Mouse (Mus musculus) neural tube, embryonic 13.5 days (tissue): ENCODE measurements around the gene Pih1d1. TPM values are rescaled to one million over a fixed set of nuclear protein-coding genes. Genes with fewer than 3 reads are reported as not detected.
"Not testable (repeated sequence)": the region's sequence is repeated elsewhere in the genome, so short reads cannot be mapped to it uniquely, and the experiment has no call there.

Experiments
- ATAC-seq: fragments of 200-750 bp; cut with Nextera tagmentation; 2 replicates; pipeline ENCODE4 v1.8.0; 2017; ENCODE audit warnings: low read depth, mild to moderate bottlenecking, moderate TSS enrichment, moderate library complexity
- H3K27ac ChIP-seq: fragments of 300-500 bp; sonication (generic); replicated peaks from 2 replicates; pipeline ENCODE4 v1.5.1; 2015; ENCODE audit warnings: moderate library complexity, mild to moderate bottlenecking, inconsistent platforms
- H3K27me3 ChIP-seq: fragments of 300-500 bp; sonication (generic); 2 replicates; pipeline ENCODE4 v1.6.1; 2015; ENCODE audit warnings: mild to moderate bottlenecking, inconsistent platforms
- H3K36me3 ChIP-seq: fragments of 300-500 bp; sonication (generic); 2 replicates; pipeline ENCODE4 v1.6.1; 2015; ENCODE audit warnings: mild to moderate bottlenecking, inconsistent platforms
- H3K4me1 ChIP-seq: fragments of 300-500 bp; sonication (generic); replicated peaks from 2 replicates; pipeline ENCODE4 v1.6.1; 2015; ENCODE audit warnings: inconsistent platforms
- H3K4me2 ChIP-seq: fragments of 300-500 bp; sonication (generic); 2 replicates; pipeline ENCODE4 v1.6.1; 2015; ENCODE audit warnings: inconsistent platforms, mild to moderate bottlenecking, moderate library complexity
- H3K4me3 ChIP-seq: fragments of 300-500 bp; sonication (generic); 2 replicates; pipeline ENCODE4 v1.5.1; 2015; ENCODE audit warnings: mild to moderate bottlenecking, inconsistent platforms
- H3K9ac ChIP-seq: fragments of 300-500 bp; sonication (generic); 2 replicates; pipeline ENCODE4 v1.6.1; 2015; ENCODE audit warnings: moderate library complexity, mild to moderate bottlenecking, inconsistent platforms
- H3K9me3 ChIP-seq: fragments of 300-500 bp; sonication (generic); 2 replicates; pipeline ENCODE4 v1.6.1; 2016; ENCODE audit warnings: inconsistent platforms
- WGBS: fragments of 180-500 bp; shearing (Covaris S2); methylation state at CpG from one replicate; pipeline ENCODE4 v1.1.7; 2015; 5-methylcytosine and 5-hydroxymethylcytosine counted together
- polyA plus RNA-seq: library from polyadenylated mRNA; unstranded; fragments of >200 nt; fragmentation: Nextera tagmentation; extraction: Ambion mirVana; gene quantifications from 2 replicates; pipeline ENCODE4 v1.2.1, GENCODE M21; 2015

The Pih1d1 gene
- polyA plus RNA-seq, 1 experiment from 2014 or later = 91.9 TPM

DNA sequence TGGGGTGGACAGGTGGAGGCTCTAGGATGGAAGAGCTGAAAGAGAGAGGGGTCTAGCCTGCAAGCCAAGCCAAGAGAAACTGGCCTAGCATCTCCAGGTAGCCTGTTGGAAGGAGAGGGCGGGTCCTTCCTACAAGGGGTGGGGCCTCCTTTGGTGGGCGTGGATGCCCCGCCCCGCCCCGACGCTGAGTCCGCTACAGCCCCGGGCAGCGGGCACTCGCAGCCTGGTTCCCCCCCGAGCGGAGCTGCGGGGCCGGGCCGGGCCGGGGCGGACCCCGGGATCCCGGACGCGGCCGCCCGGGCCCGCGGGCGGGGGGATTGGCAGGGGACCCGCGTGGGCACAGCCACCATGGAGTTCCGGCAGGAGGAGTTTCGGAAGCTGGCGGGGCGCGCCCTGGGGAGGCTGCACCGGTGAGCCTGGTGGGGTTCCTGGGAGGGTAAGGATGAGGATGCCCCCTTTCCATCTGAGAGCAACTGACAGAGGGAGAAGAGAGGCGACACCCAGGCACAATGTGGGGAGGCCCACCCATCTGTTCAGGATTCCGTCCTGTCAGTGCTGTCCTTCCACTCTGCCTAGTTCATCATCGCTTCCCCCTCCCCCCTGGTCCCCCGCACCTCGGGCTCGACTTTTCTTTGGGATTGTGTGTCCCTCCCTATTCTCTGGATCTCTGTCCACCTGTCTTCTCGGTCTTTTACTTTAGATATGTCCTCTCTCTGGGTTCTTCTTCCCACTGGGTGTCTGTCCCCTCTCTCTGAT, 9.8 kb downstream of the Pih1d1 start, which contains the start of gene Slc17a7:
Slc17a7 (plus strand) TSS at position 215 of the 756 bp plus-strand sequence.
- 2% methylated on average over 41 of the region's 41 CpGs for whole genome bisulfite sequencing
- no peak within 1 kb of the TSS for H3K27ac ChIP-seq
- peak within 1 kb of the TSS; percentile 37 for H3K4me3 ChIP-seq
- H3K27me3 ChIP-seq = peaks cover 66% of the 10 kb centered on the region
- peaks cover 21% of the 10 kb centered on the region for H3K36me3 ChIP-seq
- H3K9ac ChIP-seq = peak within 1 kb of the TSS; percentile 62
- no peak for ATAC-seq
- H3K4me1 ChIP-seq = peaks cover 35% of the 10 kb centered on the region
- H3K9me3 ChIP-seq = no peaks in the 10 kb centered on the region
- H3K4me2 ChIP-seq = peak within 1 kb of the TSS; percentile 67

DNA sequence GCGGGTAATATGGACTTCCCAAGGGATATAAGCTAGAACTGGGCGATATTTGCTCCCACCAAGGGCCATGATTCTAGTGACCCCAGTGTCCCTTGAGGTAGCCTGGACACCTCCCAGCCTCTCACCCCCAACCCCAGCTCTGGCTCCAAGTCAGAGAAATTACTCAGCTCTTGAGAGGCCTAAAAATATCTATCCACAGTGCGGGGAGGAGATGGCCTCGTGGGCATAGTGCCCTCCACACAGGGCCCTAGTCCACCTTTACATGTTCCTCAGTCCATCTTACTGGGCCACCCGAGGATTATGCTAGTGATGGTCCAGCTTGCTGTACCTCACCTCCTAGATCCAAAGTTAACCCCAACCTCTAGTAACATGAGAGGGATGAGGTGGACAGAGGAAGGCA, 10.7 kb downstream of the Pih1d1 start:
- ATAC-seq = no peak
- H3K4me1 ChIP-seq = peaks cover 35% of the 10 kb centered on the region
- H3K27me3 ChIP-seq = peaks cover 75% of the 10 kb centered on the region
- H3K9me3 ChIP-seq = no peaks in the 10 kb centered on the region
- no peak overlapping the region for H3K27ac ChIP-seq
- 59% methylated on average over 5 of the region's 5 CpGs for WGBS
- H3K4me3 ChIP-seq = no peak overlapping the region
- no peak overlapping the region for H3K4me2 ChIP-seq
- no peak overlapping the region for H3K9ac ChIP-seq
- peaks cover 12% of the 10 kb centered on the region for H3K36me3 ChIP-seq

DNA sequence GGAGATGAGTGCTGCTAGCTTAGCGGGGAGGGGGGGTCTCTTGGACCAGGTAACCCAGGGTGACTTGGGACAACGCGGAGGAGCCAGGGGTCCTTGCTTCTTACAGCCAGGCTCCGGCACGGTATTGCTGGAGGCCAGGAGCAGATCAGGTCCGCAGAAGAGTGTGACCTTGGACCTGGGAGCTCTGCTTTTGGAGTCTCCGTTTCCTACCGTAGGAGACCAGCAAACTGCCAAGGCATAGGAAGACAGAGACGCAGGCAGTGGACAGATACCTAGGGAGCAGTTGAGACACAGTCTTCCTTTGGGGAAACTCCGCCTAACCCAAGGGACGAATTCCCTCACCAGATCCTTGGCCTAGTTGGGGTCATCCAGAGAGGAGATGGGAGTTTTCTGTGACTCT, 11.6 kb downstream of the Pih1d1 start:
- no peak for ATAC-seq
- Histone ChIP-seq H3K4me1 (peaks cover 35% of the 10 kb centered on the region), H3K27ac (no peak overlapping the region), H3K36me3 (0 out of 2 replicates have a peak, but pooled peaks cover 3% of the 10 kb centered on the region), H3K4me2 (no peak overlapping the region), H3K9ac (no peak overlapping the region), H3K27me3 (peaks cover 84% of the 10 kb centered on the region), H3K4me3 (no peak overlapping the region), H3K9me3 (no peaks in the 10 kb centered on the region)
- WGBS = 42% methylated on average over 11 of the region's 11 CpGs

DNA sequence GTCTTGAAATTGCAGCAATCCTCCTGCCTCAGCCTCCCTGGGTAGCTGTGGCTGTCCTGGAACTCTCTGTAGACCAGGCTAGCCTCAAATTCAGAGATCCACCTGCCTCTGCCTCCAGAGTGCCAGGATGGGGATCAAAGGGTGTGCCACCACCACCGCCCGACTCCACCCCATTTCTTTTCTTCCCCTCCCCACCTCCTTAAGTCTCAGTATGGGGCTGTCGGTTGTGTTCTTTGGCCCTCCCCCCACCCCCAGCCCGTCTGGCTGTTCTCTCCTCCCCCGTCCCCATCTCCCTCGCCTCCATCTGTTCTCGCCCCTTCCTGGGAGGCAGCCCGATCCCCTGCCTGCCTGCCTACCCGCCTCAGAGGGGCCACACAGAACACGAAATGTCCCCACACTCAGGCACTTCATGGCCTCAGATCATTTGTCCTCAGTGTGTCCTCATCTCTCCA, 12.9 kb downstream of the Pih1d1 start:
- no peak overlapping the region for H3K27ac ChIP-seq
- H3K36me3 ChIP-seq = no peaks in the 10 kb centered on the region
- no peak overlapping the region for H3K4me3 ChIP-seq
- no peaks in the 10 kb centered on the region for H3K9me3 ChIP-seq
- no peak for ATAC-seq
- H3K4me1 ChIP-seq = peaks cover 32% of the 10 kb centered on the region
- peaks cover 96% of the 10 kb centered on the region for H3K27me3 ChIP-seq
- 28% methylated on average over 9 of the region's 10 CpGs for WGBS
- no peak overlapping the region for H3K4me2 ChIP-seq
- H3K9ac ChIP-seq = no peak overlapping the region

DNA sequence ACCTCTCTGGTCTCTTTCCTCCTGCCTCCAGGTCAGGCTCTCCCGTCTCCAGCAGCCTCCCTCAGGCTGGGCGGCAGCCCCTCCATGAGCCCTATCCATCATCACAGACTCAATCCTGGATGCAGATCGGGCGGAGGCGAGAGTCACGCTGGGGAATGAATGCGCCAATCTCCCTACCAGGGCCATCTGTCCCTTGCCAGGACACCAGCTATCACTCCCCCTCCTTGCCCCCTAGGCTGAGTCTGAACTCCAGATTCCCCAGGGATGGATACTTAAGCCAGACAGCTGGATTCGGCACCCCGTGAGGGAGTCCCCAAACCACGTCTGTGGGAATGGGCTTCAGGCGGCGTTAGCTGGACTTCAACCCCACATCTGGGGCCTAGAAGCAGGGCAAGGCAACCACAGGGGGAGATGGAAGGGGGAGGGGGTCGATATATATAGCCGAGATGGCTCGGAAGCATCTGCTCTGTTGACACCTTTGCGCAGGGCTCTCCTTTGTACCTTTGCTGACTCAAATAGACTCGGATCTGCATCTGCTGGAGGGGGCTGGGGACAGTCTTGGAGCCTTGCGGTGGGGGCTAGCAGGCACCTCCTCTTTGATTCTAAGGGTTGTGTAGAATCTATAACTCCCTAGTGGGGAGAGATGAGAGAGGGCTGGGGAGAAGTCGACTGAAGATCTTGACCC, 13.8 kb downstream of the Pih1d1 start:
- Histone ChIP-seq H3K27me3 (peaks cover 100% of the 10 kb centered on the region), H3K9ac (no peak overlapping the region), H3K27ac (no peak overlapping the region), H3K36me3 (no peaks in the 10 kb centered on the region), H3K4me2 (peak overlapping the region; percentile 18; the same call in 1 of the 2 replicates), H3K4me1 (peaks cover 24% of the 10 kb centered on the region), H3K9me3 (no peaks in the 10 kb centered on the region), H3K4me3 (no peak overlapping the region)
- no peak for ATAC-seq
- 3% methylated on average over 19 of the region's 19 CpGs for WGBS

DNA sequence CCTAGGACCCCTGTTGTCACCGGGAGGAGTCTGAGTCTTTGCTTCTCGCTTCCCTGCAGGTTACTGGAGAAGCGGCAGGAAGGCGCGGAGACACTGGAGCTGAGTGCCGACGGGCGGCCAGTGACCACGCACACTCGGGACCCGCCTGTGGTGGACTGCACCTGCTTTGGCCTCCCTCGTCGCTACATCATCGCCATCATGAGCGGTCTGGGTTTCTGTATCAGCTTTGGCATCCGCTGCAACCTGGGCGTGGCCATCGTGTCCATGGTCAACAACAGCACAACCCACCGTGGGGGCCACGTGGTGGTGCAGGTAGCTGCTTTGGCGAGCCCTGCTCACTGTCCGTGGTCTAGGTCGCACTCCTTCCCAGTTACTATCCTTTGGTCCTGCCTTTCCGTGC, 14.6 kb downstream of the Pih1d1 start:
- Histone ChIP-seq H3K4me1 (peaks cover 23% of the 10 kb centered on the region), H3K4me3 (0 out of 2 replicates have a peak overlapping the region, but pooled peaks have one; percentile 3), H3K9ac (no peak overlapping the region), H3K9me3 (no peaks in the 10 kb centered on the region), H3K27me3 (peaks cover 97% of the 10 kb centered on the region), H3K27ac (no peak overlapping the region), H3K4me2 (peak overlapping the region; percentile 29), H3K36me3 (no peaks in the 10 kb centered on the region)
- WGBS = 4% methylated on average over 24 of the region's 24 CpGs
- ATAC-seq = no peak

DNA sequence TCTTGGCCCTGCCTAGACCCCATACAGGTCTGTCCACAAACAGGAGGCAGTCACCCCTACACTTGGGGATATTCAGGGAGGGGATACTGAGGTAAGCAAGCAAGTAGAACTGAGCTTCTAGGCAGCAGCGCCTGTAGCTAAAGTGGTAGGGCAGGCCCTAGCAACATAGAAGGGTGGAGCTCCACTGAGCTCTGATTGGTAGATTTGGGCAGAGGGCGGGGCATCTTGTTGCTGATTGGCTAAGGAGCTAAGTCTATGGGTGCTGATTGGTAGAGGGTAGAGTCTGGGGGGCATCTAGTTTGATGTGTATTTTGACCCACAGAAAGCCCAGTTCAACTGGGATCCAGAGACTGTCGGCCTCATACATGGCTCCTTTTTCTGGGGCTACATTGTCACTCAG, 15.4 kb downstream of the Pih1d1 start:
- H3K4me2 ChIP-seq = no peak overlapping the region
- 89% methylated on average over 3 of the region's 3 CpGs for WGBS
- no peaks in the 10 kb centered on the region for H3K9me3 ChIP-seq
- no peaks in the 10 kb centered on the region for H3K36me3 ChIP-seq
- ATAC-seq = no peak
- H3K27me3 ChIP-seq = peaks cover 96% of the 10 kb centered on the region
- peaks cover 15% of the 10 kb centered on the region for H3K4me1 ChIP-seq
- no peak overlapping the region for H3K27ac ChIP-seq
- H3K4me3 ChIP-seq = no peak overlapping the region
- no peak overlapping the region for H3K9ac ChIP-seq

DNA sequence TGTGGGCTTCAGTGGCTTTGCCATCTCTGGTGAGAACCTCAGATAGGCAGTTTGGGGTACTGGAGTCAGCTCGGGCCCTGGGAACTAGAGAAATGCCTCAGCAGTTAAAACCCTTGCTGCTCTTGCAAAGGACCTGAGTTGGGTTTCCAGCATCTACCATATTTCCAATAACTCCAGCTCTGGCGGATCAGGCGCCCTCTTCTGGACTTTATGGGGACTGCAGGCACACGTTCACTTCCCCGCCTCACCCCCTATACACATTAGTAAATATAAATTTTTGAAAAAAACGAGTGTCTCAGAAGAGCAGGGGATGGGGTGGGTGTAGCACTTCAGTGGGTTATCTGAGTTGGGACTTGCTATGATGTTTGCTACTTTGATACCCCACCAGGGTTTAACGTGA, 18.9 kb downstream of the Pih1d1 start:
- WGBS = 52% methylated on average over 7 of the region's 7 CpGs
- H3K4me1 ChIP-seq = peaks cover 23% of the 10 kb centered on the region
- H3K36me3 ChIP-seq = no peaks in the 10 kb centered on the region
- no peak overlapping the region for H3K4me2 ChIP-seq
- ATAC-seq = no peak
- no peak overlapping the region for H3K4me3 ChIP-seq
- no peaks in the 10 kb centered on the region for H3K9me3 ChIP-seq
- peaks cover 96% of the 10 kb centered on the region for H3K27me3 ChIP-seq
- H3K9ac ChIP-seq = no peak overlapping the region
- H3K27ac ChIP-seq = no peak overlapping the region

DNA sequence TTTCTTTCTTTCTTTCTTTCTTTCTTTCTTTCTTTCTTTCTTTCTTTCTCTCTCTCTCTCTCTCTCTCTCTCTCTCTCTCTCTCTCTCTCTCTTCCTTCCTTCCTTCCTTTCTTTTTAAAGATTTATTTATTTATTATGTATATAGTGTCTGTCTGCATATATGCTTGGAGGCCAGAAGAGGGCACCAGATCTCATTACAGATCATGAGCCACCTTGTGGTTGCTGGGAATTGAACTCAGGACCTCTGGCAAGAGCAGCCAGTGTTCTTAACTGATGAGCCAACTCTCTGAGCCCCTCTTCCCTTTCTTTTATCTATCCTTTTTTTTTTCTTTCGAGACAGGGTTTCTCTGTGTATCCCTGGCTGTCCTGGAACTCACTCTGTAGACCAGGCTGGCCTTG, 19.7 kb downstream of the Pih1d1 start:
- peaks cover 96% of the 10 kb centered on the region for H3K27me3 ChIP-seq
- H3K9ac ChIP-seq, ATAC-seq, H3K4me2 ChIP-seq, H3K36me3 ChIP-seq, H3K4me3 ChIP-seq, H3K27ac ChIP-seq, H3K9me3 ChIP-seq: not testable (repeated sequence)
- WGBS = 50% methylated on average over 1 of the region's 1 CpGs
- H3K4me1 ChIP-seq = peaks cover 15% of the 10 kb centered on the region

DNA sequence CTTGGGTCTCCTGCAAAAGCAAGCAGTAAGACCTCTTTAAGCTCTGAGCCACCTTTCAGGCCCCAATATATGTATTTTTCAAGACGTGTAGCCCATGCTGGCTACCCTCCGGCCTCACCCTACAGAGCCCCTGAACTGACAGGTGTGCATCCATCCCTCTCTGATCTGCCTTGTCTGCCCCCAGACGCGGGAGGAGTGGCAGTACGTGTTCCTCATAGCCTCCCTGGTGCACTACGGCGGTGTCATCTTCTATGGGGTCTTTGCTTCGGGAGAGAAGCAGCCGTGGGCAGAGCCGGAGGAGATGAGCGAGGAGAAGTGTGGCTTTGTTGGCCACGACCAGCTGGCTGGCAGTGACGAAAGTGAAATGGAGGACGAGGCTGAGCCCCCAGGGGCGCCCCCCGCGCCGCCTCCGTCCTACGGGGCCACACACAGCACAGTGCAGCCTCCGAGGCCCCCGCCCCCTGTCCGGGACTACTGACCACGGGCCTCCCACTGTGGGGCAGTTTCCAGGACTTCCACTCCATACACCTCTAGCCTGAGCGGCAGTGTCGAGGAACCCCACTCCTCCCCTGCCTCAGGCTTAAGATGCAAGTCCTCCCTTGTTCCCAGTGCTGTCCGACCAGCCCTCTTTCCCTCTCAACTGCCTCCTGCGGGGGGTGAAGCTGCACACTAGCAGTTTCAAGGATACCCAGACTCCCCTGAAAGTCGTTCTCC, 20.6 kb downstream of the Pih1d1 start:
- WGBS = 4% methylated on average over 29 of the region's 29 CpGs
- H3K4me3 ChIP-seq = no peak overlapping the region
- no peaks in the 10 kb centered on the region for H3K36me3 ChIP-seq
- no peak overlapping the region for H3K9ac ChIP-seq
- H3K4me1 ChIP-seq = peaks cover 14% of the 10 kb centered on the region
- ATAC-seq = peak; percentile 62; the same call in 1 of the 2 replicates
- H3K27me3 ChIP-seq = peaks cover 96% of the 10 kb centered on the region
- H3K9me3 ChIP-seq = no peaks in the 10 kb centered on the region
- H3K27ac ChIP-seq = no peak overlapping the region
- peak overlapping the region; percentile 13; the same call in 1 of the 2 replicates for H3K4me2 ChIP-seq

DNA sequence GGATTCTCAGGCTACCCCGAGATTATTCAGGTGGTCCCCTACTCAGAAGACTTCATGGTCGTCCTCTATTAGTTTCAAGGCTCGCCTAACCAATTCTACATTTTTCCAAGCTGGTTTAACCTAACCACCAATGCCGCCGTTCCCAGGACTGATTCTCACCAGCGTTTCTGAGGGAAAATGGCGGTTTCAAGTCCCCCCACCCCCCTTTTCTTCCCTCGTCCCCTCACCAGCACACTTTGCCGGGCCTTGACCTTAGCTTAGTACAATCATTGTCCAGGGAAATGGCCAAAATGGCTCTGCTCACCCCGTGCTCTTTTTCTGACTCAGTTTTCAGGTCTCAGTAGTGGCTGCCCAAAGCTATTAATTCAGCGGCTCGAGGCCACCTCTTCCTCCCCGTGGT, 21.3 kb downstream of the Pih1d1 start:
- H3K36me3 ChIP-seq = no peaks in the 10 kb centered on the region
- H3K4me2 ChIP-seq = no peak overlapping the region
- 2% methylated on average over 12 of the region's 13 CpGs for WGBS
- ATAC-seq = no peak
- no peaks in the 10 kb centered on the region for H3K9me3 ChIP-seq
- H3K4me3 ChIP-seq = no peak overlapping the region
- no peak overlapping the region for H3K9ac ChIP-seq
- peaks cover 96% of the 10 kb centered on the region for H3K27me3 ChIP-seq
- peaks cover 14% of the 10 kb centered on the region for H3K4me1 ChIP-seq
- H3K27ac ChIP-seq = no peak overlapping the region

DNA sequence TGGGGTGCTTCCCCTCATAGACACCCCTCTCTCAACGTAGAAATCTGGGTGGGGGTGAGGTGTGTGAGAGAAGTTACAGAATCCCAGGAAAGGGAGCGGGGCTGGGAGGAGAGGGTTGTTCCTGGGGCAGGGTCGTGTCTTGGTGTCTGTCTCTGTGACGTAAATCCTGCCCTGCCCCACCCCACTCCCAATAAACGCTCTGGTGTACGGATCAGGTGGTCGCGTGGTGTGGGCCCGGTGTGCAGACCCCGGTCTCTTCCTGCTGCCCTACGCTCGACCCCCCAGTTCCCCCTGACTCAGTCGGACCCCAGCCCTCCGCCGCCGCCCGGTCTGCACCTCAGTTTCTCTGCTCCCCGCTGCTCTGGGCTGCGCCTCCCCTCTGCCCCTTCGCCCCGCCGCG, 21.8 kb downstream of the Pih1d1 start:
- Histone ChIP-seq H3K4me1 (peaks cover 15% of the 10 kb centered on the region), H3K9me3 (no peaks in the 10 kb centered on the region), H3K27me3 (peaks cover 96% of the 10 kb centered on the region), H3K27ac (no peak overlapping the region), H3K9ac (no peak overlapping the region), H3K4me3 (peak overlapping the region; percentile 14), H3K36me3 (no peaks in the 10 kb centered on the region), H3K4me2 (peak overlapping the region; percentile 35)
- no peak for ATAC-seq
- 1% methylated on average over 23 of the region's 23 CpGs for WGBS
